Mouse (Mus musculus) MEL (cell line): ENCODE measurements at regions not wholly inside any gene's neighbourhood (a gene's known extent, or its start where the extent isn't known, plus 50 kb on each side); places are given as distances from the start of the nearest gene placed in this dataset.
A peak's percentile ranks its signal among the peaks of the same experiment; 100 is the strongest.

ENCODE experiments used
- CTCF ChIP-seq, 3 experiments: IDR thresholded peaks in 2 of 3; conservative IDR thresholded peaks in 1 of 3; 2 replicates each; pipeline ENCODE4 v1.5.1; 2011 to 2012; ENCODE audit warnings: low read length in 3 of 3, low read depth in 2 of 3, mild to moderate bottlenecking in 2 of 3, improper control_type of control experiment in 1 of 3, inconsistent platforms in 1 of 3, mixed read lengths in 1 of 3, moderate library complexity in 1 of 3; ENCODE audit not compliant: control insufficient read depth in 1 of 3, insufficient read depth in 1 of 3, poor library complexity in 1 of 3, severe bottlenecking in 1 of 3
- ETS1 ChIP-seq: IDR thresholded peaks from 2 replicates; pipeline ENCODE4 v1.6.1; 2012; ENCODE audit warnings: low read depth, mild to moderate bottlenecking, inconsistent platforms, low read length, improper control_type of control experiment, moderate library complexity
- POLR2A ChIP-seq, 2 experiments: IDR thresholded peaks; 2 replicates each; pipeline ENCODE4 v1.6.1; 2011 to 2012; ENCODE audit warnings: low read length in 2 of 2, mild to moderate bottlenecking in 2 of 2, control low read depth in 1 of 2, improper control_type of control experiment in 1 of 2, low read depth in 1 of 2, moderate library complexity in 1 of 2; ENCODE audit not compliant: control insufficient read depth in 1 of 2, insufficient read depth in 1 of 2, poor library complexity in 1 of 2
- ZKSCAN1 ChIP-seq: IDR thresholded peaks from 2 replicates; pipeline ENCODE4 v1.6.1; 2012; ENCODE audit warnings: low read depth, mild to moderate bottlenecking, inconsistent platforms, low read length, improper control_type of control experiment, moderate library complexity

DNA sequence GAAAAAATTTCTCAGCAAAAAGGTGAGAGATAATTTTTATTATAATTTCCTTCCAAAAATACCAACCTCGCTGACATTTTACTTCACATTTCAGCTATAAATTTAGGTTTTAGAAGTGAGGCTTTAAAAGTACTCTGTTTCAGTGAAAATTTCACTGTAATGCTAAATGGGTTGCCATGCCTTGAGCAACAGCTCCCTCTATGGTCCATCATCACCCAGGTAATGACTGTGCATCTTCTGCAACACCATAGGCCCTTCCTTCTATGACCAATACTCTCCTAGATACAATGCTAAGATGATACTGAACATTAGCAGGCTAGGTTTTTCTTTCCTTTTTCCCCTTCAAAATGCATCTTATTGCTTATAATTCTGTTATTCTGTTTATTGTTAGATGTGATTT lies 870.9 kb upstream of the Celf2 start:
- no peak for TF ChIP-seq ETS1
- TF ChIP-seq CTCF (IDR thresholded peaks at IDR 0.05 in 2 of 3, conservative IDR thresholded peaks at IDR 0.05 in 1 of 3; ENCODE audit: control insufficient read depth in 1 of 3, insufficient read depth in 1 of 3, low read depth in 2 of 3, low read length in 3 of 3, poor library complexity in 1 of 3, severe bottlenecking in 1 of 3), result peak in 2 of 3 experiments; percentile 8 to 26; a peak in 2 of 6 replicates
- no peak for TF ChIP-seq ZKSCAN1
- TF ChIP-seq POLR2A (IDR thresholded peaks at IDR 0.05; ENCODE audit: control insufficient read depth in 1 of 2, insufficient read depth in 1 of 2, low read depth in 1 of 2, low read length in 2 of 2, poor library complexity in 1 of 2), result no peak
